Mouse (Mus musculus) right cerebral cortex, adult 18-20 months (tissue): ENCODE measurements around the gene 2310011J03Rik.
"Not testable (repeated sequence)": the region's sequence is repeated elsewhere in the genome, so short reads cannot be mapped to it uniquely, and the experiment has no call there.

Experiments used
- DNase-seq: peaks from one replicate; pipeline ENCODE4 v3.0.0; 2022; ENCODE audit warnings: mixed read lengths

Gene 2310011J03Rik

GRCm38 (mm10) chr10:80320340-80320760, at the start of gene 2310011J03Rik:
2310011J03Rik (minus strand) TSS chr10:80320537.
- DNase-seq: peak; percentile 94

GRCm38 (mm10) chr10:80368392-80368791, 48.1 kb upstream of the 2310011J03Rik start:
- no peak for DNase-seq

- DNase-seq: no peak
Measured at GRCm38 (mm10) chr10:80367954-80368353, 47.6 kb upstream of the 2310011J03Rik start.

GRCm38 (mm10) chr10:80365736-80366135, 45.4 kb upstream of the 2310011J03Rik start:
- DNase-seq: no peak

DNA sequence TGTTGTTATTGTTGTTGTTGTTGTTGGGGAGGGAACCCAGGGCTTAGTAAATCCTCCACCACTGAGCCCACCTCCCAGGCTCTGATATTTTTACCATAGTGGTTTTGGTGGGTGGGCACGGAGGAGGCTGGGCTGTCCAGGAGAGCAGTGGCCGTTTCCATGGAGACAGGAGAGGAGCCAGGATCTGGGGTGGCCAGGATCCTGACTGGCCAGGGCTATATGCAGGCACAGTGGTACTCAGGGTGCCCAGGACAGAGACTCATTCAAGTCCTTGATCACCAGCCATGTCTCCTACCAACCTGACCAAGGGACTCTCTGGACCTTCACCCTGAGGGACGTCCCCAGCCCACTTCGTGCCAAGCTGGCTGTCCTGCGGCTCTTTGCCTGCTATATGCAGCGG, 43.4 kb upstream of the 2310011J03Rik start:
- DNase-seq: no peak

GRCm38 (mm10) chr10:80357994-80358639, 37.8 kb upstream of the 2310011J03Rik start:
- DNase-seq: no peak

DNA sequence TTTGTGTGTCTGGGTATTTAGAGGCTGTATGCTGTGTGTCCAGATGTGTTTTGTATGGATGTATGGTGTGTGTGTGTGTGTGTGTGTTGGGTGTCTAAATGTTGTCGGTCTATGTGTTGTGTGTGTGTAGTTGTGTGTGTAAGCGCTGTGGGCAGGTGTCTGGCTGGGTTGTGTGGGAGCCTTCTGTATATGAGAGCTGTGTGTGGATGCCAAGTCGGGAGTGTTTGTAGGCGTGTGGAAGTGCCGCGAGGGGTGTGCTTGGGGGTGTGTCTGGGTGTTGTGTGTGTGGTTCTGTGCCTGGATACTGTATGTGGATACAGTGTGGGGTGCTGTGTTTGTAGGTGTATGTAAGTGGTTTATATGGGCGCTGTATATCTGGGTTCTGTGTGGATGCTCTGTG, 37.0 kb upstream of the 2310011J03Rik start:
- peak; percentile 58 for DNase-seq

- DNase-seq: no peak
Measured at GRCm38 (mm10) chr10:80356737-80357136, 36.4 kb upstream of the 2310011J03Rik start.

- DNase-seq: no peak
Measured at GRCm38 (mm10) chr10:80356001-80356682, 35.8 kb upstream of the 2310011J03Rik start, which contains the start of gene Plk5. Plk5 (plus strand) TSS chr10:80356459.

DNA sequence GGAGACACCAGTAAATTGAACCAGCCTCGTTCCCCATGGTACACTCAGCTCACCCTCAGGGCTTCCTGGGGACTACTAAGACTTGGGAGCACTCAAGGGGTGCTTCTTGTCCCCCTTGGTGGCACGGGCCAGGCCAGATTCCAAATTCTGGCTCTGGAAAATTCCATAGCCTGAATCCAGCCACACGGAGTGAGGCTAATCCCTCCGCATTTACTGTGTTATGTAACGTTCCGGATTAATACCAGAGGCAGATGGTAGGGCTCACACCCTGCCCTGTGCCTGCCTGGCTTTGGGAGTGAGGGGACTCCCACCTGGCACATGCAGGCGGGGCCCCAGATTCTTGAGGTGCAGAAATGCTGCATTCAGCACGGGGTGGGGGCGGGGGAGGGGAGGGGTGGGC, 35.1 kb upstream of the 2310011J03Rik start:
- DNase-seq: no peak

GRCm38 (mm10) chr10:80352727-80353126, 32.4 kb upstream of the 2310011J03Rik start:
- no peak for DNase-seq

DNA sequence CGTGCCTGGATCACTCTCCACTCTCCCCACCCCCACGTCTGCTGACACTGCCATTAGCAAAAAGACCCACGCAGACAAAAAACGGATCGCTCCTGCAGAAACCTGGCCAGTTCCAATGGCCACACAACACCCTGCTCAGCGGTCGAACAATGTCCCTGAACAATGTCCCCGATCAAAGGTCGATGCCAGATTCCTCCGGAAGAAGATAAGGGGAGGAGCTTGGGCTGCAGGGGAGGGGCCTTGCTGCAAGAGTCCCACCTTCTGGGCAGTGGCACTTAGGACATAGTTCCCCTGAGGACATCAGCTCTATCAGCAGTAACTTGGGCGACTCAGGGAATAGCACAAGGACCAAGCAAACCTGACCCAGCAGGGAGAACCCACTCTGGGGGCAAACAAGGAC, 31.6 kb upstream of the 2310011J03Rik start:
- no peak for DNase-seq

DNA sequence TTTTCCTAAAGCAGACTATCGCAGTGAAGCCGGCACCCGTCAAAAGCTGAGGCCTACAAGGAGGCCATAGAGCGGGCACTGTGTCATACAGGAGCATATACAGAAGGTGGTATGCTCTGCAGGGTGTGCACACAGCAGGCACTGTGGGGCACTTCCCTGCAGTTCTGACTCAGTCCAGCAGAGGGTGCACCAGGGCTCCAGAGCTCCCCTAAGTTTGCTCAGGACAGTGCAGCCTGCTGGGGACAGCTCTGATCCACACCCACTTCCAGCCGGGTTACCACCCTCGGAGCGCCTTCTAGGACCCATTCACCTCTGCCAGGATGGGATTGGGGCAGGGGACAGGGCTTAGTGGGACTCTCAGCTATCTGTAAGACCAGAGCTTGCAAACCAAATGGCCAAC, 30.0 kb upstream of the 2310011J03Rik start:
- peak; percentile 77 for DNase-seq

DNA sequence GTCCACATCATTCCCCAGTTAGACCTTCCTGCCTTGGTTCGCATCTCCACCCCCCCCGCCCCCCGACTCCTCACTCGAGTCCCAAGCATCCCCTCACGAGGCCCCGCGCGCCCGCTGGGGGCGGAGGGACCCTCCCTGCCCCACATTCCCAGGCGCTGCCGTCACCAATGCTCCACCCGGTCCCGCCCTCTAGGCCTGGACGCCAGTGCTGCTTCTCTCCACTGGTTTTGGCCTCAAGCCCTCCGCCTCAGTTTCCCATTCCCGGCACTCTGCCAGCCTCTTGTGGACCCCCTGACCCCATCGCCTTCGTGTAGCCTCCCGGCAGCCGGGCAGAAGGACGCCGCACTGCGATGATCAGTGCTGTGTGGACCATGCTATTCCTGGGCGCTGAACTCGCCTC, 28.6 kb upstream of the 2310011J03Rik start:
- no peak for DNase-seq

- no peak for DNase-seq
Measured at GRCm38 (mm10) chr10:80348244-80348781, 28.0 kb upstream of the 2310011J03Rik start, which contains the start of gene Adamtsl5. Adamtsl5 (minus strand) TSS chr10:80348412.

DNA sequence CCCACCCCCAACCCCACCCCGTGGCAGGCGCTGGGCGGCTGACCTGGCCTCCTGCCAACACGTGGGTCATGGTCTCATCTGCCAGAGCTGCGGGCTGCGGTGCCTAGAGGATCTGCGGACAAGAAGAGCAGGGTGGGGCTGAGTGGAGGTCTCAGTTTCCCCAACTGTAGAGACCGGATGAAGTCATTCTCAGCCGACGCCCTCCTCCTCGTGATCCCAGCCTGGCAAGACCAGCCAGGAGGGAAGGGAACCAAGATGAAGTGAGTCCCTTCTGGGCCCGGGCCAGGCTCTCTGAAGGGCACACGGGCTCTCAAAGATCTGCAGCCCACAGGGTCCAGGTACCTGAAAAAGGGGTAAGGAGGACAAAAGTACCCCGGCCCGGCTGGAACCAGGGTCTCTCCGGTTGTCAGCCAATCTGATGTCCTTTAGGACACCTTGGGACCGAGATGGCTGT, 27.2 kb upstream of the 2310011J03Rik start:
- DNase-seq: no peak

DNA sequence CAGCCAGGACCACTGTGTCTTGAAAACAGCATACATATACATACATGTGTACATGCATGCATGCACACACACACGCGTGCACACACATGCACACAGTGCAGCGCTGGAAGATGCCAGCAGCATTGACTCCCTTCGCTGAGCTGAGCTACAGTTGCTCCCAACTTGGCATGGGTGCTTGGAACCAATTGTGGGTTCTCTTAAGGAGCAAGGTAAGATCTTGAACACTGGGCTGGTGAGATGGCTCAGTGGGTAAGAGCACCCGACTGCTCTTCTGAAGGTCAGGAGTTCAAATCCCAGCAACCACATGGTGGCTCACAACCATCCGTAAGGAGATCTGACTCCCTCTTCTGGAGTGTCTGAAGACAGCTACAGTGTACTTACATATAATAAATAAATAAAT, 25.6 kb upstream of the 2310011J03Rik start:
- not testable (repeated sequence) for DNase-seq

GRCm38 (mm10) chr10:80345122-80345521, 24.8 kb upstream of the 2310011J03Rik start:
- DNase-seq: no peak

DNA sequence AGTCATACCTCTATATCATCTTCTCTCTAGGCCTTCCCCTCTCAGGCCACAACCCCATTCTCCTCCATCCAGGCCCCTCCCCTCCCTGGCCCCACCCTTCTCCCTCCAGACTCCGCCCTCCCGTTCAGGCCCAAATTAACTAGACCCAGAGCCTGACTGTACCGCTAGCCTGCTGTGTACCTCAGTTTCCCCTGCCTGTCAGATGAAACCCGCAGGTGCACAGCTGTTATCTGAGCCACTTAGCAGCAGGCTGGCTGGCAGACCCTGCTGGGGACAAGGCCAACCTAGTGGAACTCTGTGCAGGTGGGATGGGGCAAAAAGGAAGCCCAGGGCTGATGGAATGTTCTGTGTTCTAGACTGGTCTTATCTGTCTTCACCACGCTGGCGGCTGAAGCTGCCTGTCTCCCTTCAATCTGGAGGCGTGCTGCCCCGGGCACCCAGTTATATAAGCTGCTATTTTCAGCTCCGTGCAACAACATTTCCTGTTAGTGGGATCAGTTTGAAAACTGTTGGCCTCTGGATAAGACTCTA, 23.9 kb upstream of the 2310011J03Rik start:
- peak; percentile 66 for DNase-seq

GRCm38 (mm10) chr10:80343425-80343895, 23.1 kb upstream of the 2310011J03Rik start:
- no peak for DNase-seq

DNA sequence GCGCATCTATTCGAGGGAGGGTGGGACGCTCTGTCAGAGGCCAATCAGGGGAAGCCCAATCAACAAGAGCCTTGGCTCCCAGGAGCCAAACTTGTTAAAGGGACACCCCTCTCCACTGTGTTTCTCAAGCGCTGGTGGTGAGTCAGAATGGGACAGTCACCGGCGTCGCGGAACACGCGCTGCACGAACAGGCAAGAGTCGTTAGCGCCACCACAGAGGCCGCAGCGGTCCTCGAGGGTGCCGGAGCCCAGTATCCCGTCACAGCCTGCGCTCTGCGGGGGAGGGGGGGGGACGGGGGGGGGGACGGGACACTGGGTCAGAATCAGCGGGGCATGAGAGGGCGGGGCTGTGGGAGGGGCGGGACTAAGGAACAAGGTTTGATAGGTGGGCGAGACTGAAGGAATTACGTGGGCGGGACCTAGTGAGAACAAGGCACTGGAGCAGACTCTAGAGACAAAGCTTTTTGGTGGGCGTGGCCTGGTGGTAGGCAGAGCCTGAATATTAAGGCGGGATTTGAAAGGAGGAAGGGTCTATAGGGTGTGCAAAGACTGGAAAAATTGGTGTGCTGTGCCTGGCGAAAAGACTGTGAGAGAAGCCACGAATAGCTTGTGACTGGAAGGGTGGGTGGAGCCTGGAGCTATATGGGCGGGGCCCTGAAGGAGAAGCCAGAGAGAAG, 22.6 kb upstream of the 2310011J03Rik start:
- peak; percentile 50 for DNase-seq

GRCm38 (mm10) chr10:80342305-80342748, 22.0 kb upstream of the 2310011J03Rik start:
- no peak for DNase-seq
